Mouse (Mus musculus) kidney, postnatal 10 days (tissue): ENCODE data around the gene Aldh3b1.
A peak's percentile ranks its signal among the peaks of the same experiment; 100 is the strongest.
"Not testable (repeated sequence)": the region's sequence is repeated elsewhere in the genome, so short reads cannot be mapped to it uniquely, and the experiment has no call there.

Experiments
- DNase-seq: peaks from one replicate; pipeline ENCODE4 v3.0.0; 2021; ENCODE audit warnings: mixed read lengths

Gene Aldh3b1

DNA sequence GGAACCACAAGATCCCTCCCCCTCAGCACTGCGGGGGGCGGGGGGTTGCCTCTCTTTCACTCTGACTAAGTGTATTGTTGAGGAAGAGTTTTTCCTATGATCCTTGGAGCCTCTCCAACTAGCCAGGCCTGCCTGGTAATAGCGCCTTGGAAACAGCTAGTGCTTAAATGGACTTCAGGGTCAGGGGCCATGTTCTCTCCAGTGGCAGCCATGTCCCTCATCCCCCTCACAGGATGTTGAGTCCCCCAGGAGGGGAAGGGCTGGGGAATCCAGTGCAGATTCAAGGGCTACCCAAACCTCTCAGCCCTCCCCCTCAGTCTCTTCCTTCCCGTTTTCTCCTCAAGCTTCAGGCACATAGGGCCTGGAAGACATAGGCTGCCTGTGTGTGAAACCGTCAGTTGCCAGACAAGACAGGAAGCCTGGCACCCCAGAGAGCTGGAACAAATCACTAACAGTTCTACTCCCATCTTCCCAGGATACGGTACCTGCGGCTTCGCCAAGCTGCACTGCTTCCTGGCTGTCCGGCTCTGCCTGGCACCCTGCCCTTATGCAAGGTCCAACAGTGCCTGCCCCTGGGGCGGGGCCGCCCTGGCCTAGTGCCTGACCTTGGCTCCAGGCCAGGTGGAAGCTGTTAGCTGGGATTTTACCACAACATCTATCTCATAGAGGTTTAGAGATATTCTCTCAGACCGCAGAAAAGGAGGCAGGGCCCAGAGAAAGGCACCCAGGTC, at the start of gene Aldh3b1:
Aldh3b1 (minus strand) TSS at position 598 of the 731 bp plus-strand sequence.
- peak; percentile 93 for DNase-seq

DNA sequence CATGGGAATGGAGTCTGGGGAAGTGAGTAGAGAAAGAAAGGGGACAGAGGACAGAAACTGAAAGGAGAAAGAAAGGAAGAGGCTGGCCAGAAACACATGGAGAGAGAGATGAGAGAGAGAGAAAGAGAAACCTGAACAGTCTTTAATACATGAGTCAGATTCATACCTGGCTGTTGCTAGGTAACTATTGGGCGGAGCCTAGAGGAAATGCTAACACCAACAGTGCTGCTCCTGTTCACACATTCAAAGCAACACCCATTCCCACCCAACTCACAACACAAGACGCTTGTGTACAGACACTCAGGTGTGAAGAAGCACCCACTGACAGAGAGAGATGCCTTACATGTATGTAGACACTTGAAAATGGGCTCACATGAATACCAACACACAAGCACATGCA, 46.3 kb upstream of the Aldh3b1 start:
- DNase-seq, result no peak

DNA sequence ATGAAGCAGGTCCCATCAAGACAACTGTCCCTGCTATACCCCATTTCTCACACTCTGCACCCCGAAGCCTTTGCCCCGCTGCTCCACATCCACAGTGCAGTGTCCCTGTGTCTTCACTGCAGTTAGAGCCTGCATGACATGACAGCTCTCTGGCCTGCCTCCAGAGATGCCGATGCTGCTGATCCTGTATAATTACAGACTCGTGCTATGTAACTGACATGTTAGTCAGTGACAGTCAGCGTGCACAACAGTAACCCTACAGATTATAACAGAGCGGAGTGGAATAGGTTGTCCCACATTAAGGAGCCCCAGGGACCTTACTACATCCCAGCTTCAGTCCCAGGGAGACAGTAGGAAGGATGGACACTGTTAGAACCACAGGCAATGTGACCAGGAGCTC, 45.0 kb upstream of the Aldh3b1 start:
- DNase-seq, result not testable (repeated sequence)

DNA sequence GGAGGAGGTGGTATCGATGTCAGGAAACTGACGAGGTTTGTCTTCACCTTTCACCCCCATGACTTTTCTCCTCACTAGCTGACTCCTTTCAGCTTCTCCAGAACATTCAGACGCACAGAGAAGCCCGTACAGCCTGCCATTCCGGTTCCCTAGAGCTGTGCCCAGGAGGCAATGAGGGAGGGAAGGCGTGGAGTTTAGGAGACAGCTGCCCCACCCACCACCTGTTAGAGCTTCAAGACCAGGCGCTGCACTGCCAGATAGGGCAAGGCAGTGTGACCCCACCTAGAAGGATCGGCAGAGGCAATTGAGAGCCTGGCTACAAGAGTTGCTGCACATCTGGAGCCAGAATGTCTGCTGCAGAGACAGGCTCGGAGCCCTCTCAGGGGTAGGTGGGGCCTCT, 42.6 kb upstream of the Aldh3b1 start, which contains the start of gene Aldh3b2:
Aldh3b2 (plus strand) TSS at position 100 of the 400 bp plus-strand sequence.
- DNase-seq, result no peak

DNA sequence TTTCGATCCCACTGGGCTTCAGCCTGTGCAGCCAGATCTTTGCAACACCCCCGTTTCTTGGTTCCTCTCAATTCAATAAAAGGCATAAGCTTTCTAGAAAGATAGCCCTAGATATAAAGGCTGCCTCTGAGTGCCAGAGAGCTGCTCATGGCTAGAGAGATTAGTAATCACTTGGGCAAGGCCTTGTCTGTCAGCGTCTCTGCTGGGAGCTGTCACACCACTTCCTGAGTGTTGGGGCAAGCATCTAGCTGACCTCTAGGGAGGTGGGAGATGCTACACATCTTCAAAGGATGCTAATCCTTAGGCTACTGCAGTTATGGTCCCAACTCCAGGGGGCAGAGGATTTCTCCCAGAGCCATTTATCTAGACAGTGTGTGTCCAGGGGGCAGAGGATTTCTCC, 37.6 kb upstream of the Aldh3b1 start:
- DNase-seq, result no peak

DNA sequence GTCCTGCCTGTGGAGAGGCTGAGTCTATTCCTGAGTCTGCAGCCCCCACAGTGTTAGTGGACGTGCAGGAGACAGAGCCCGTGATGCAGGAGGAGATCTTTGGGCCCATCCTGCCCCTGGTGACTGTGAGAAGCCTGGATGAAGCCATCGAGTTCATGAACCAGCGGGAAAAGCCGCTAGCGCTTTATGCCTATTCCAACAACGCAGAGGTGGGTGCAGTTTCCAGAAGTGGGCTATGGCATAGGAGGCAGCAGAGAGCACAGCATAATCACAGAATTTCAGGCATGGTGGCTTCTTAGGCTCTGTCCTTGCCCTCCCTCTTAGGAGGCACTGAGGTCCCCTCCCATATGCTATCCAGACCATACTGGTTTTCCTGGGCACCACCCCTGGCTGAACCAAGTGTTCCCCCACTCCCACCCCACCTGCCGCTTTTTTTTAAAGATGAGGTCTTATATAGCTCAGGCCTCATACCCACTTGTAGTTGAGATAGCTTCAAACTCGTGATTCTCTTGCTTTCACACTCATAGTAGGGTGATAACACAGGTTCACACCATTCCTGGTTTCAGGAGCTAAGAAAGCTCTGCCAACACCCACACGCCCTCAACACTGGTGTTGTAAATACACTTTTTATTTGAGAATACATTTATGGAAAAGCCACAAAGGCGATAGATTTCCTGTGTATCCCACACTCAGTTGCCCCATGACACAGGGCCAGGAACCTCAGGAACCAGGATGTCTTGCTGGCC, 36.9 kb upstream of the Aldh3b1 start:
- DNase-seq, result no peak

DNA sequence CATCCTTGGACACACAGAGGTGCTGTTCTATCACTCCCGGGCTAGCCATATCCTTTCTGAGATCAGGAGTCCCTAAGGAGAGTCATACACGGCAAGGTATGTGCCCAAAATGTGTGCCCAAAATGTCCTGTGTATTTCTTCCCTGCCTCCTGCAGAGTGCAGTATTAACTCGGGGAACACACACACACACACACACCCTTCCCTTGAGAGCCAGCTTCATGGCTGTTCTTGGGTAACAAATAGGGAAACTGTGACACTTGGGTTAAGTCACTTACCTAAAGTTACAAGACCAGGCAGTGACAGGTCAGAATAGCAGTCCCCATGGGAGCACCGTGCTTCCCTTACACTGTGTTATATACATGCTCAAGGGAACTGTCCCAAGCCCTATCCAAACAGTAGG, 34.4 kb upstream of the Aldh3b1 start:
- no peak for DNase-seq

DNA sequence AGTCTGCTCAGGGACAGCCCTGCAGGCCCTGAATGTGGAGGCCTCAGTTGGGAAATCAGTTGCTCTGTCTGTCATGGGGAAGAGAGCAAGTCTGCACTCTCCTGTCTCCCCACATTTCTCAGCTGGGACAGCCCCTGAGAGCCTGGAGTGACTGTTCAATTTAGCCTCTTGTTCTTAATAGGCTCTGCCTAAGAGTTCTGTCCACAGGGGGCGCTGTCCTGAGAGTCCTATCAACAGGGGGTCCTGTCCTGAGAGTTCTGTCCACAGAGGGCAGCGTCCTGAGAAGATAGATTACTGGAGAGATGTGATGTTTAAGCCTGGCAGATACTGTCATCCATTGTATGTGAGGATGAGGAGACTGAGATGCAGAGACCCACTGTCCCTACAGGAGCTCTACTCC, 32.9 kb upstream of the Aldh3b1 start:
- peak; percentile 59 for DNase-seq

GRCm38 (mm10) chr19:3961805-3962204, 32.2 kb upstream of the Aldh3b1 start:
- not testable (repeated sequence) for DNase-seq

DNA sequence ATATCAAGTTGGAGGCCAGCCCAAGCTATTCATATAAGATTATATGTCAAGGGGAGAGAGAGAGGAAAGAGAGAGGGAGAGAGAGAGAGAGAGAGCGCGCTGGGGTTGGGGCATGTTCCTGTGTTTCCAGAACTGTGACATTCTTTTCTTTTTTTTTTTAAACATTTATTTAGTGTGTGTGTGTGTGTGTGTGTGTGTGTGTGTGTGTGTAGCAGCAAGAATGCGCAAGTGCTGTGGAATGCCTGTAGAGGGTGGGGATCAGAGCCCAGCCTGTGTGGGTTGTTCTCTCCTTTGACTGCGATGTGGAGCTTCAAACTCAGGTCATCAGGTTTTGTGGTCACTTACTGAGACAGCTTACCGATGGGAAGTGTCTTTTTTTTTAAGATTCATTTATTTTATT, 30.6 kb upstream of the Aldh3b1 start:
- no peak for DNase-seq

- no peak for DNase-seq
These were observed 29.4 kb upstream of the Aldh3b1 start for GRCm38 (mm10) chr19:3959030-3959429.

DNA sequence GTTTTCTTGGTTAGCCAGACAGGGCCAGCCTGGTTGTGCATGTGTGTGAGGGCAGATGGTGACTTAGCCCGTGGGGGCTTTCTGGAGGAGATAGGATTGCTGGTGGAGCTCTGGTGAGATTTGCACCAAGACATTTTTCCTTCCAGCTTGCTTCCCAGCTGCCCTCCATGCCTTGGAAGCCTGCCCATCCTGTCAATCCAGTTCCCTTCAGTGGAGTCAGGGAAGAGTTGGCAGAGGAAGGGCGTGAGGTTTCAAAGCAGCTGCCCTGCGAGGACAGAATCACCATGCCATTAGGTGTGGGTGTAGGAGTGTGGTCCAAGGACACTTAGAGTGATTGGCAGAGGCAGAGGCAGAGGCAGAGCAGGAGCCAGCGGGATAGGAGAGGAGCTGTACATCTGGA, 28.9 kb upstream of the Aldh3b1 start, which contains the start of gene Aldh3b3:
Aldh3b3 (plus strand) TSS at position 176 of the 400 bp plus-strand sequence.
- DNase-seq, result peak; percentile 44

DNA sequence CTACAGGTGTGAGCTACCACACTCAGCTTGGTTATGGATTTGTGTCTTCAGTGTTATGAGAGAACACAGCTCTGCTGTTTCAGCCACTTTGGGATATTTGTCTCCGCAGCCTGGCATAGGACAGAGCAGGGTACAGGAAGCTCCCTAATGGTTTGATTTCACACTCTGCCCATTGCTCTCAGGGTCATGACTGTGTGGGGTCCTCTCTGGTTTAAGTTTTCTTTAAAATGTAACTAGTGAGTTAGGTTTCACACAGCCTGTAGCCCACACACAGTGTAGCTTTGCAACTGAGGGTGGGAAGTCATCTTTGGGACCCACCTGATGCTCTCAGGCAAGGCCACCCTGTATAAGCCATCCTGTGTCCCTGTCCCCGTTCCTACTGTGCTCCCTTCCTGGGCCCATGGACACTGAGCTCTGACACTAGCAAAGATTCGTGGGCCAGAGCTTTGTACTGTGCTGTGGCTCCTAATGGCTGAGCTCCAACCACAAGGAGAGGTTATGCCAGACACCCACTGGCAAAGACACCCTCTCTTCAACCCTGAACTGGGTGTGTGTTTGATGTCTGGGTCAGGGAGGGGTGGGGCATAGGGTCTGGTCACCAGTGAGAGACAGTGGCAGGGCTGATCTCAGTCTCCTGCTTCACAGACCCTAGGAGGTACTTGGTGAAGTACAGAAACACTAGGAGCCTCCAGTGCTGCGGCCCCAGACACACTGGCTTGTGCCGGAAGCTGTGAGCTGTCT, 27.9 kb upstream of the Aldh3b1 start:
- DNase-seq, result not testable (repeated sequence)

DNA sequence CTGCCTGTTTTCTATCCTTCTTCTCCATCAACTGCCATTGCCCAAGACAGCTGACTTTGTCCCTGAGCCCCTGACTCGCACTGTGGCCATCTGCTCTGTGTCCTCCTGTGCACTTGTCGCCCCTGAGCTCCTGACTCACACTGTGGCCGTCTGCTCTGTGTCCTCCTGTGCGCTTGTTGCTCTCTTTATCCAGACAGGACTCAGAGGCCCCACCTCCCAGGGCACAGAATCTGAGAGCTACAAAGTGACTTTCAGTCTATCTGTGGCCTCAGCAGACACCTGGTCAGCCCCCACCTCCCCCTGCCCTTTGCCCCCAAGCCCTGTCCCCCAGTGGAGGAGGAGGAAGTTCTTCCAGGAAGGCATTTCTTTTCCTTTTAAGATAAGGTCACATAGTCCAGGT, 26.2 kb upstream of the Aldh3b1 start:
- DNase-seq, result no peak

DNA sequence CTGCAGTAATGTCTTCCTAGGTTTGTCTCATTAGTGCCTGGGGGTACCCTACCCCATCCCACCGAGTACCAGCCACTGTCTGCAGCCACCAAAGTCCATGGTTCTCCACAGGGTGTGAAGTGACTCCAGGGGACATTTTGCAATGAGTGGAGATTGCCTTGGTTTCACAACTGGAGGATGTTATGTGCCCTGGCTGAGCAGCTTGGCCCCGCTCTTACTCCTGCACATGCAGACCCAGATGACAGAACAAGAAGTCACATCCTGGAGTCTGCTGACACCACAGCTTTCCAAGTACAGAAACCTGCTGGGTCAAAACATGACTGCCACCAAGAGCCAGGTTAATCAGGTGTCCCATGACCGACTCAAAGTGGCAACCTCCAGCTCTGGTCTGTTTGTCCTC, 25.4 kb upstream of the Aldh3b1 start:
- DNase-seq, result no peak

- DNase-seq, result no peak
These were observed 22.5 kb upstream of the Aldh3b1 start for GRCm38 (mm10) chr19:3952099-3952498.

DNA sequence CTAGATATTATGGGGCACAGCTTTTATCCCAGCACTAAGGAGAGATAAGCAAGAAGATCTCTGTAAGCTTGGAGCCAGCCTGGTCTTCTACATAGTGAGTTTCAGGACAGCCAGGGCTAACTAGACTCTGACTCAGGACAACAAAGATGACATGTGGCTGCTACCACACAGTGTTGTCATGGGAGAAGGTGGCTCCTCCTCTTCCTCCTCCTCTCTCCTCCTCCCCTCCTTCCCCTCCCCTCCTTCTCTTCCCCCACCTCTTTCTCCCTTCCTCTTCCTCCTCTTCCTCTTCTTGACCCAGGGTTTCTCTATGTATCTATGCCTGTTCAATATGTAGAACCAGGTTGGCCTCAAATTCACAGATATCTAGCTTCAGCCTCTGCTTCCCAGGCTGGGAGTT, 21.9 kb upstream of the Aldh3b1 start:
- no peak for DNase-seq

- no peak for DNase-seq
These were observed 20.7 kb upstream of the Aldh3b1 start for GRCm38 (mm10) chr19:3950331-3950730.

- no peak for DNase-seq
These were observed 18.9 kb upstream of the Aldh3b1 start for GRCm38 (mm10) chr19:3948546-3948945.

DNA sequence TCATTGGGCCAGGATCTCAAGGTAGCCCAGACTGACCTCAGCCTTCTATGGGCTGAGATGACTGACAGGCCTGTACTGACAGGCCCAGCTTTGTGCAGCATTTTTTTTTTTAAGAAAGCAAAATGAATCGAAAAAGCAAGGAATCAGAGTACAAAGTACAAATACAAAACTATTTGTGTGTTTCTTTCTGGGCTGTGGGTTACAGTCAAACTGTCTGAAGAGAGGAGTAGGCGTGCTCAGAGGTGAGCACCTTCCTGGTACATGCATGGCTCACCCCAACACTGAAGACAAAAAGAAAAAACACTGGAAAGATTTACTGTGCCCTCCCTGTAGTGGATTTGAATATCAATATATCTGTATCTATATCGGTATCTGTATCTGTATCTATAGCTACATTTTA, 18.2 kb upstream of the Aldh3b1 start:
- no peak for DNase-seq

GRCm38 (mm10) chr19:3946715-3947114, 17.1 kb upstream of the Aldh3b1 start:
- DNase-seq, result peak; percentile 86

- DNase-seq, result peak; percentile 73
These were observed 16.4 kb upstream of the Aldh3b1 start for GRCm38 (mm10) chr19:3945872-3946564.
